Mouse (Mus musculus) bone marrow macrophage, adult 2 months (primary cell): ENCODE measurements at regions not wholly inside any gene's neighbourhood (a gene's known extent, or its start where the extent isn't known, plus 50 kb on each side); places are given as distances from the start of the nearest gene placed in this dataset.

Experiments
- CTCF ChIP-seq: IDR thresholded peaks from 2 replicates; pipeline ENCODE4 v1.5.1; 2012; ENCODE audit warnings: low read depth, mild to moderate bottlenecking, low read length, moderate library complexity
- POLR2A ChIP-seq: IDR thresholded peaks from 2 replicates; pipeline ENCODE4 v1.6.1; 2012; ENCODE audit warnings: mild to moderate bottlenecking, low read depth, low read length, borderline replicate concordance

DNA sequence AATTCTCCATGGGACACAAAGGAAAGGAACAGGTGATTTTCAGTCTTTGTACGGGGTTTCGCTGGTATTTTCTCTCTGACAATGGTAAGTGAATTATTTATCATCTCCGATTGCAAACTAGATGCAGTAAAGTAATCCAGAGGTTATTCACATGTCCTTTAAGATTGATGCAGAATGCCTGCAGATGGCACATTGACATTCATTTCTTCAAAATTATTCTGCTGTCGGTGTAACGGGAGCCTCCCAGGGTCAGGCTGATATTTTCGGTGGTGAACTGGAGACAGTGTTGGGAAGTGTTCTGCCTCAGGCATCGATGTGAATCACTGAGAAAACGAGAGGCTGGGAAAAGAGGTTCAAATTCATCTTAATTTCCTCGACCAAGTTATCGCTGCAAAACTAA lies 70.3 kb downstream of the Gm11146 start:
- no peak for TF ChIP-seq CTCF
- no peak for TF ChIP-seq POLR2A
